ENCODE assay signal across 7 mouse cellular contexts in genomic region chr11:96076221-96077105, GRCm38 (mm10). TPM values are rescaled to one million over a fixed set of nuclear protein-coding genes. Genes with fewer than 3 reads are reported as not detected.
A peak's percentile ranks its signal among the peaks of the same experiment; 100 is the strongest.
DNase-seq lines count a peak whose midpoint lies in the region; ATAC-seq and TF ChIP-seq lines count a peak whose summit lies in the region.

No protein-coding gene starts in this region.

- peaks cover 18% of the 10 kb centered on the region for H3K36me3 ChIP-seq in lung, embryonic 14.5 days (ENCODE audit: insufficient read depth)
- H3K36me3 ChIP-seq in embryonic facial prominence, embryonic 15.5 days, result peaks cover 5% of the 10 kb centered on the region; the same call in 1 of the 2 replicates
- H3K36me3 ChIP-seq in limb, embryonic 11.5 days (ENCODE audit: control insufficient read depth, insufficient read depth, low read length), result no peaks in the 10 kb centered on the region; the same call in 1 of the 2 replicates

- no peak overlapping the region; the same call in 1 of the 2 replicates for H3K9ac ChIP-seq in lung, embryonic 14.5 days
- 0 out of 2 replicates have a peak overlapping the region, but pooled peaks have one; percentile 31 for H3K9ac ChIP-seq in embryonic facial prominence, embryonic 15.5 days
- 0 out of 2 replicates have a peak overlapping the region, but pooled peaks have one; percentile 22 for H3K9ac ChIP-seq in limb, embryonic 11.5 days (ENCODE audit: low read length)

- no peak for TF ChIP-seq CTCF in lung, embryonic 14.5 days (IDR thresholded peaks at IDR 0.05; ENCODE audit: low read depth)
- no peak for TF ChIP-seq CTCF in olfactory bulb, adult 2 months (IDR thresholded peaks at IDR 0.05; ENCODE audit: insufficient read depth, low read depth, low read length)

- H3K27ac ChIP-seq in lung, embryonic 14.5 days (ENCODE audit: low read depth), result peak overlapping the region; percentile 54; the same call in 1 of the 2 replicates
- peak overlapping the region; percentile 84 for H3K27ac ChIP-seq in embryonic facial prominence, embryonic 15.5 days (replicated peaks)
- H3K27ac ChIP-seq in limb, embryonic 11.5 days (replicated peaks; ENCODE audit: low read depth, low read length), result no peak overlapping the region
- peak overlapping the region; percentile 55; the same call in 1 of the 2 replicates for H3K27ac ChIP-seq in olfactory bulb, adult 2 months (ENCODE audit: insufficient read depth, low read depth, low read length)

- H3K4me3 ChIP-seq in lung, embryonic 14.5 days (ENCODE audit: low read depth, low read length), result peak overlapping the region; percentile 30
- peak overlapping the region; percentile 91 for H3K4me3 ChIP-seq in embryonic facial prominence, embryonic 15.5 days (replicated peaks)
- H3K4me3 ChIP-seq in limb, embryonic 11.5 days (ENCODE audit: low read depth, low read length), result peak overlapping the region; percentile 21
- no peak overlapping the region for H3K4me3 ChIP-seq in olfactory bulb, adult 2 months (ENCODE audit: insufficient read depth, low read depth, low read length)

- no peak for ATAC-seq in lung, embryonic 14.5 days (ENCODE audit: insufficient read depth)
- no peak for ATAC-seq in embryonic facial prominence, embryonic 15.5 days (ENCODE audit: insufficient number of reproducible peaks, low FRiP score, low TSS enrichment, low read depth)
- ATAC-seq in limb, embryonic 11.5 days (ENCODE audit: insufficient number of reproducible peaks, low FRiP score, low TSS enrichment, low read depth), result no peak

- DNase-seq in lung, embryonic 14.5 days, result no peak
- no peak for DNase-seq in lung, postnatal 14 days
- no peak for DNase-seq in limb, embryonic 11.5 days (ENCODE audit: low spot score)
- no peak for DNase-seq in spleen, postnatal 36 days (ENCODE audit: low spot score in 2 of 2)
- no peak for DNase-seq in cerebellum, postnatal 14 days

- no peaks in the 10 kb centered on the region for H3K9me3 ChIP-seq in lung, embryonic 14.5 days (ENCODE audit: low read depth, low read length)
- H3K9me3 ChIP-seq in embryonic facial prominence, embryonic 15.5 days (replicated peaks), result no peaks in the 10 kb centered on the region
- H3K9me3 ChIP-seq in limb, embryonic 11.5 days (ENCODE audit: control insufficient read depth, low read length), result no peaks in the 10 kb centered on the region

- no peaks in the 10 kb centered on the region for H3K27me3 ChIP-seq in lung, embryonic 14.5 days (ENCODE audit: insufficient read depth, low read length)
- H3K27me3 ChIP-seq in embryonic facial prominence, embryonic 15.5 days, result no peaks in the 10 kb centered on the region
- H3K27me3 ChIP-seq in limb, embryonic 11.5 days (ENCODE audit: control insufficient read depth, insufficient read depth, low read length), result no peaks in the 10 kb centered on the region

- peak overlapping the region; percentile 59 for H3K4me2 ChIP-seq in lung, embryonic 14.5 days
- peak overlapping the region; percentile 77 for H3K4me2 ChIP-seq in embryonic facial prominence, embryonic 15.5 days (replicated peaks)
- peak overlapping the region; percentile 47 for H3K4me2 ChIP-seq in limb, embryonic 11.5 days (ENCODE audit: low read depth, severe bottlenecking)

- WGBS in lung, embryonic 14.5 days, result 59% methylated on average over 13 of the region's 13 CpGs
- 58% methylated on average over 13 of the region's 13 CpGs for WGBS in embryonic facial prominence, embryonic 15.5 days
- WGBS in limb, embryonic 11.5 days, result 66% methylated on average over 13 of the region's 13 CpGs
- WGBS in olfactory bulb, adult 2 months, result 64% methylated on average over 13 of the region's 13 CpGs

- peaks cover 4% of the 10 kb centered on the region; the same call in 1 of the 2 replicates for H3K4me1 ChIP-seq in lung, embryonic 14.5 days (ENCODE audit: insufficient read depth)
- peaks cover 14% of the 10 kb centered on the region for H3K4me1 ChIP-seq in embryonic facial prominence, embryonic 15.5 days
- H3K4me1 ChIP-seq in limb, embryonic 11.5 days (ENCODE audit: control insufficient read depth, insufficient read depth, low read length), result 0 out of 2 replicates have a peak, but pooled peaks cover 4% of the 10 kb centered on the region
- H3K4me1 ChIP-seq in olfactory bulb, adult 2 months (ENCODE audit: control insufficient read depth, insufficient read depth, low read length), result peaks cover 12% of the 10 kb centered on the region

- no peak for TF ChIP-seq POLR2A in olfactory bulb, adult 2 months (IDR thresholded peaks at IDR 0.05; ENCODE audit: insufficient read depth, low read depth, low read length)

RNA-seq across cellular contexts. Expression of gene Atp5g1, which starts 1.0 kb away (rescaled TPM):
- polyA plus RNA-seq in lung, embryonic 14.5 days (2014; fragmentation: Nextera tagmentation; extraction: Ambion mirVana), result 725 and 738 TPM in 2 replicates
- polyA plus RNA-seq in embryonic facial prominence, embryonic 15.5 days (2015; fragmentation: Nextera tagmentation; extraction: Ambion mirVana), result 530 and 547 TPM in 2 replicates
- polyA plus RNA-seq in limb, embryonic 11.5 days (2014; fragmentation: Nextera tagmentation; extraction: Ambion mirVana), result 530 and 535 TPM in 2 replicates
- polyA plus RNA-seq in olfactory bulb, adult 2 months (2012; ENCODE audit: insufficient read depth, insufficient read length, low replicate concordance, missing spikeins), result not detected in 2 replicates

RNA-seq across cellular contexts. Expression of gene Ube2z, which starts 11.3 kb away (rescaled TPM):
- polyA plus RNA-seq in lung, embryonic 14.5 days (2014; fragmentation: Nextera tagmentation; extraction: Ambion mirVana), result 37.8 and 43.2 TPM in 2 replicates
- 46.3 and 47.1 TPM in 2 replicates for polyA plus RNA-seq in embryonic facial prominence, embryonic 15.5 days (2015; fragmentation: Nextera tagmentation; extraction: Ambion mirVana)
- polyA plus RNA-seq in limb, embryonic 11.5 days (2014; fragmentation: Nextera tagmentation; extraction: Ambion mirVana), result 31.1 and 35.4 TPM in 2 replicates
- polyA plus RNA-seq in olfactory bulb, adult 2 months (2012; ENCODE audit: insufficient read depth, insufficient read length, low replicate concordance, missing spikeins), result not detected in 2 replicates

RNA-seq across cellular contexts. Expression of gene Calcoco2, which starts 35.3 kb away (rescaled TPM):
- polyA plus RNA-seq in lung, embryonic 14.5 days (2014; fragmentation: Nextera tagmentation; extraction: Ambion mirVana), result not detected in 2 replicates
- 1.1 and 1.6 TPM in 2 replicates for polyA plus RNA-seq in embryonic facial prominence, embryonic 15.5 days (2015; fragmentation: Nextera tagmentation; extraction: Ambion mirVana)
- not detected in 2 replicates for polyA plus RNA-seq in limb, embryonic 11.5 days (2014; fragmentation: Nextera tagmentation; extraction: Ambion mirVana)
- polyA plus RNA-seq in olfactory bulb, adult 2 months (2012; ENCODE audit: insufficient read depth, insufficient read length, low replicate concordance, missing spikeins), result not detected in 2 replicates

RNA-seq across cellular contexts. Expression of gene Snf8, which starts 41.8 kb away (rescaled TPM):
- polyA plus RNA-seq in lung, embryonic 14.5 days (2014; fragmentation: Nextera tagmentation; extraction: Ambion mirVana), result 37.2 and 37.6 TPM in 2 replicates
- polyA plus RNA-seq in embryonic facial prominence, embryonic 15.5 days (2015; fragmentation: Nextera tagmentation; extraction: Ambion mirVana), result 100 and 103 TPM in 2 replicates
- 38.3 and 39.1 TPM in 2 replicates for polyA plus RNA-seq in limb, embryonic 11.5 days (2014; fragmentation: Nextera tagmentation; extraction: Ambion mirVana)
- not detected in 2 replicates for polyA plus RNA-seq in olfactory bulb, adult 2 months (2012; ENCODE audit: insufficient read depth, insufficient read length, low replicate concordance, missing spikeins)

RNA-seq across cellular contexts. Expression of gene Gip, which starts 52.1 kb away (rescaled TPM):
- not detected in 2 replicates for polyA plus RNA-seq in lung, embryonic 14.5 days (2014; fragmentation: Nextera tagmentation; extraction: Ambion mirVana)
- polyA plus RNA-seq in embryonic facial prominence, embryonic 15.5 days (2015; fragmentation: Nextera tagmentation; extraction: Ambion mirVana), result not detected in 2 replicates
- not detected in 2 replicates for polyA plus RNA-seq in limb, embryonic 11.5 days (2014; fragmentation: Nextera tagmentation; extraction: Ambion mirVana)
- not detected in 2 replicates for polyA plus RNA-seq in olfactory bulb, adult 2 months (2012; ENCODE audit: insufficient read depth, insufficient read length, low replicate concordance, missing spikeins)
